Mouse (Mus musculus): ENCODE results near the gene Tnrc6b. TPM values are rescaled to one million over a fixed set of nuclear protein-coding genes. Genes with fewer than 3 reads are reported as not detected.
A peak's percentile ranks its signal among the peaks of the same experiment; 100 is the strongest.
"Not testable (repeated sequence)": the region's sequence is repeated elsewhere in the genome, so short reads cannot be mapped to it uniquely, and the experiment has no call there.

Tnrc6b gene
- polyA plus RNA-seq, 1 experiment, result 40.0 TPM

DNA sequence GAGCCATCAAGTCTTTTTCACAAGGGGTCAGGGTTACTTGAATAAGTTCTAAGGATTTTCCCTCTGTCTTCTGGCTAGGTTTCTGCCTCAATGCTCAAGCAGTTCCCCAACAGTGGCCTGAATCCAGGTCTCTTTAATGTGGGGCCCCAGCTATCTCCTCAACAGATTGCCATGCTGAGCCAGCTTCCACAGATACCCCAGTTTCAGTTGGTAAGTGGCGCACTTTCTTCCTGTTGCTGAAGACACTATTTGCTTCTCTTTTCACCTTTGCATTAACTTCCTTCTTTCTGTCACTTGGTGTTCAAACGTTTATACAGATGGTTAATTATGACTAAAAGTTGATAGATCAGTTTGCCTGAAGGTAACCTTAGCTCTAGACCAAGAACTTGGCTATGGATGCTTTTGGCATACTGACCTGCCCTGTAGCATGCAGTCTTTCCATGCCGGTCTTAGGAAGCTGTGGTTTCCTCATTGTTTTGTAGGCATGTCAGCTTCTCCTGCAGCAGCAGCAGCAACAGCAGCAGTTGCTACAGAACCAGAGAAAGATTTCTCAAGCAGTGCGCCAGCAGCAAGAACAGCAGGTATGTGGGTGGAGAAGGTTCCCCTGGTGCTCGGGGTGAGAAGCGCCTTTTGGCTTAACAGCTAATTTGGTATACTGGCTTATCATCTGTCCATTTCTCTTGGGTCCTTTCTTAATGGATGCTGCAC lies 190.8 kb downstream of the Tnrc6b start:
- Histone ChIP-seq H3K36me3 (ENCODE audit: control insufficient read depth, insufficient read depth, low read length, poor library complexity, severe bottlenecking) (peaks cover 12% of the 10 kb centered on the region), H3K27ac (ENCODE audit: insufficient read depth, low read length) (no peak overlapping the region), H3K4me3 (ENCODE audit: low read depth, low read length) (no peak overlapping the region), H3K4me1 (ENCODE audit: control insufficient read depth, insufficient read depth, low read length) (no peaks in the 10 kb centered on the region), H3K9ac (ENCODE audit: low read depth, poor library complexity, severe bottlenecking) (no peak overlapping the region), H3K9me3 (replicated peaks; ENCODE audit: control insufficient read depth, insufficient read depth, low read length, poor library complexity, severe bottlenecking) (no peaks in the 10 kb centered on the region), H3K27me3 (ENCODE audit: control insufficient read depth, insufficient read depth, low read length, poor library complexity, severe bottlenecking) (no peaks in the 10 kb centered on the region)
- no peak for TF ChIP-seq POLR2A (IDR thresholded peaks at IDR 0.05; ENCODE audit: insufficient read depth, low read length)
- no peak for TF ChIP-seq CTCF (IDR thresholded peaks at IDR 0.05; ENCODE audit: low read depth, low read length)
- TF ChIP-seq EP300 (IDR thresholded peaks at IDR 0.05; ENCODE audit: insufficient read depth, low read depth, low read length), result no peak

DNA sequence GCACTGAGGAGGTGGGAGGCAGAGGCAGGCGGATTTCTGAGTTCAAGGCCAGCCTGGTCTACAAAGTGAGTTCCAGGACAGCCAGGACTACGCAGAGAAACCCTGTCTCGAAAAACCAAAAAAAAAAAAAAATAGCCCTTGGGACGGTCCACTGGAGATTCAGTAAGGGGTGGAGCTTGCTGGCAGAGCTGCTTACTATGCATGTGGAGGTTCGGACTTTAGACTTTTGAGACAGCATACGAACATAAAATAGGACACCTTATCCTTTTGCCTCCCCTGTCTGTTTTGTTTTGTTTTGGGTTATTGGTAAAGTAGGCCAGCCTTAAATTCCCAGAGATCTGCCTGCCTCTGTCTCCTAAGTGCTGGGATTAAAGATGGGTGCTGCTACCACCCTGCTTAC lies 193.7 kb downstream of the Tnrc6b start:
- H3K27me3 ChIP-seq (ENCODE audit: control insufficient read depth, insufficient read depth, low read length, poor library complexity, severe bottlenecking); H3K27ac ChIP-seq (ENCODE audit: insufficient read depth, low read length); H3K9me3 ChIP-seq (replicated peaks; ENCODE audit: control insufficient read depth, insufficient read depth, low read length, poor library complexity, severe bottlenecking); H3K4me3 ChIP-seq (ENCODE audit: low read depth, low read length); H3K9ac ChIP-seq (ENCODE audit: low read depth, poor library complexity, severe bottlenecking); H3K4me1 ChIP-seq (ENCODE audit: control insufficient read depth, insufficient read depth, low read length): not testable (repeated sequence)
- peaks cover 12% of the 10 kb centered on the region for H3K36me3 ChIP-seq (ENCODE audit: control insufficient read depth, insufficient read depth, low read length, poor library complexity, severe bottlenecking)

DNA sequence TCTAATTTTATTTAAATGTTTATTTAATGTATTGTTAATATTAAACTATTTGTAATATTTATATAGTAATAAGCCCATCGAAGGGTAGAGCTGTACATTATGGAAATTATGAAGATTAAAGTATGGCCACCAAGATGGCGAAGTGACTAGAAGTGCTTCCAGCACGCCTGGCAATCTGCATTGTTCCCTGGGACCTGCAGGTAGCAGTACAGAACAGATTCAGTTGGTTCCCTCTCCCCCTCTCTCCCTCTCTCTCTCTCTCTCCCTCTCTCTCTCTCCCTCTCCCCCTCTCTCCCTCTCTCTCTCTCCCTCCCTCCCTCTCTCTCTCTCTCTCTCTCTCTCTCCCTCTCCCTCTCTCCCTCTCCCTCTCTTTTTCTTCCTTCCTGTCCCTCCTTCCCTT lies 199.1 kb downstream of the Tnrc6b start:
- Histone ChIP-seq H3K9me3 (replicated peaks; ENCODE audit: control insufficient read depth, insufficient read depth, low read length, poor library complexity, severe bottlenecking) (no peaks in the 10 kb centered on the region), H3K4me1 (ENCODE audit: control insufficient read depth, insufficient read depth, low read length) (no peaks in the 10 kb centered on the region), H3K27ac (ENCODE audit: insufficient read depth, low read length) (no peak overlapping the region), H3K9ac (ENCODE audit: low read depth, poor library complexity, severe bottlenecking) (no peak overlapping the region), H3K4me3 (ENCODE audit: low read depth, low read length) (no peak overlapping the region), H3K36me3 (ENCODE audit: control insufficient read depth, insufficient read depth, low read length, poor library complexity, severe bottlenecking) (peaks cover 6% of the 10 kb centered on the region), H3K27me3 (ENCODE audit: control insufficient read depth, insufficient read depth, low read length, poor library complexity, severe bottlenecking) (no peaks in the 10 kb centered on the region)
- no peak for TF ChIP-seq CTCF (IDR thresholded peaks at IDR 0.05; ENCODE audit: low read depth, low read length)

DNA sequence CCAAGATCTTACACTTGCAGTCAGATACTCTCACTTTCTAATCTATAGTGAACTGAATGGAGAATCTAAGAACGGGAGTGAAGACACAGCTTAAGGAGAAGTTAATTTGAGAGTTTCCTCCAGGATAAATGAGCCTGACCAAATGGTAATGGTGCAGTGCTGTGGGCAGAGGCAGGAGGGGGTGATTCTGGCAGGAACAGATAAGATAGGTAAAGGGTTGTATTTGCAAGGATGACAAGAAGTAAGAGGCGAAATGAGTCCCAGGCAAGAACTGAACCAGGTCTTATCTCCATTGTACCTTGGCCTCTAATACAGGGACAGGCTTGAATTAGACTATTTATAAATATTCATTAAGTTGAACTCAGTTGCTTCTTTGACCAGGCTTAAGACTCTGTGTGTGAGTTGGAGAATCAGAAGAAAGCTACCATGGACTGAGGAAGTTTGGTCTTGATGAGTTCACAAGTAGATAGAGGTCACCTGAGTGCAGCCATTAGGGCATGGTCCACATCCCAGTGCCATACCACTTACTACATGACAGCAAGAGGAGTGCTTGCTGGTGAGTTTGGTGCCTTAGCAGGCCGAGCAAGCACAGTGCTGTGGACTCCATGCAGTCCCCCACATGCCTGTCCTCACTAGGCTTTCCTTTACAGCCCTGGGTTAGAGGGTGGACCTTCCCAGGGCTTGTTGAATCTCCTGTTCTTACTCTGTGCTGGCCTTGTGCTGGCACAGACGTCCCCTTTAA lies 199.8 kb downstream of the Tnrc6b start:
- Histone ChIP-seq H3K27me3 (ENCODE audit: control insufficient read depth, insufficient read depth, low read length, poor library complexity, severe bottlenecking) (no peaks in the 10 kb centered on the region), H3K27ac (ENCODE audit: insufficient read depth, low read length) (no peak overlapping the region), H3K9ac (ENCODE audit: low read depth, poor library complexity, severe bottlenecking) (no peak overlapping the region), H3K4me1 (ENCODE audit: control insufficient read depth, insufficient read depth, low read length) (no peaks in the 10 kb centered on the region), H3K4me3 (ENCODE audit: low read depth, low read length) (no peak overlapping the region), H3K9me3 (replicated peaks; ENCODE audit: control insufficient read depth, insufficient read depth, low read length, poor library complexity, severe bottlenecking) (no peaks in the 10 kb centered on the region), H3K36me3 (ENCODE audit: control insufficient read depth, insufficient read depth, low read length, poor library complexity, severe bottlenecking) (peaks cover 7% of the 10 kb centered on the region)
- TF ChIP-seq POLR2A (IDR thresholded peaks at IDR 0.05; ENCODE audit: insufficient read depth, low read length) (no peak), EP300 (IDR thresholded peaks at IDR 0.05; ENCODE audit: insufficient read depth, low read depth, low read length) (no peak)

DNA sequence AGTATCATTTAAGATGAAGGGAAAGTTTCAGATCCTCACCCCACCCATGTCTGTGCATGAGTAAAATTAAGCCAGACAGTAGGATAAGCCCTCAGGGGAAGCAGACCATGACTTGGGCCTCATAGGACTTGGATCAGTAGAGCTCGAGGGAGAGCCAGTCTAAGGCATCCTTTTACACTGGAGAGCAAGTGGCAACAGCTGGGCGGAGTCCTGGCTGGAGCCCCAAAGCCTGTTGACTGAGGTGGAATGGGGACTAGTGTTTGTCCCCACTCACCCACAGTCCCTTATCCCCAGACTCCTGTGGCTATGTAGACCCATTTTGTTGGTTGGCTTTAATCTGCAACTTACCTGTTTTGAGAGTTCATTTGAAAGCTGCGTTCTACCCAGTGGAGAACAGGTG lies 201.1 kb downstream of the Tnrc6b start:
- Histone ChIP-seq H3K4me3 (ENCODE audit: low read depth, low read length) (no peak overlapping the region), H3K4me1 (ENCODE audit: control insufficient read depth, insufficient read depth, low read length) (no peaks in the 10 kb centered on the region), H3K9ac (ENCODE audit: low read depth, poor library complexity, severe bottlenecking) (no peak overlapping the region), H3K9me3 (replicated peaks; ENCODE audit: control insufficient read depth, insufficient read depth, low read length, poor library complexity, severe bottlenecking) (no peaks in the 10 kb centered on the region), H3K36me3 (ENCODE audit: control insufficient read depth, insufficient read depth, low read length, poor library complexity, severe bottlenecking) (peaks cover 7% of the 10 kb centered on the region), H3K27me3 (ENCODE audit: control insufficient read depth, insufficient read depth, low read length, poor library complexity, severe bottlenecking) (no peaks in the 10 kb centered on the region), H3K27ac (ENCODE audit: insufficient read depth, low read length) (no peak overlapping the region)
- TF ChIP-seq CTCF (IDR thresholded peaks at IDR 0.05; ENCODE audit: low read depth, low read length) (no peak), EP300 (IDR thresholded peaks at IDR 0.05; ENCODE audit: insufficient read depth, low read depth, low read length) (no peak), POLR2A (IDR thresholded peaks at IDR 0.05; ENCODE audit: insufficient read depth, low read length) (no peak)

DNA sequence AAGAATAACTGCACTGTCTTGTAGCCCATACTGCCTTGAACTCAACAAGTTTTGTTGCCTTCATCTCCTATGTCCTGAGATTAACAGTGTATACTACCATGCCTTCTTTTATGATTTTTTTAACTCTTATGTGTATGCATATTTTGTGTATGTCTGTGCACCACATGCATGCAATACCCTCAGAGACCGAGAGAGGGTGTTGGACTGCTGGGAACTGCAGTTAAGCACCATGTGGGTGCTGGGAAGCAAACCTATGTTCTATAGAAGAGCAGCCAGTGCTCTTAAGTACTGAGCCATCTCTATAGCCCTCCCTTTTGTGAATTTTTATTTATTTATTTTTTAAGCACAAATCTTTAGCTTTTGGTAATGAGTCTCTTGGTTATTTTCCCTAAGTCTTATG lies 202.7 kb downstream of the Tnrc6b start:
- TF ChIP-seq CTCF (IDR thresholded peaks at IDR 0.05; ENCODE audit: low read depth, low read length) (peak; percentile 16), EP300 (IDR thresholded peaks at IDR 0.05; ENCODE audit: insufficient read depth, low read depth, low read length) (no peak), POLR2A (IDR thresholded peaks at IDR 0.05; ENCODE audit: insufficient read depth, low read length) (no peak)
- no peaks in the 10 kb centered on the region for H3K9me3 ChIP-seq (replicated peaks; ENCODE audit: control insufficient read depth, insufficient read depth, low read length, poor library complexity, severe bottlenecking)
- no peak overlapping the region for H3K27ac ChIP-seq (ENCODE audit: insufficient read depth, low read length)
- no peaks in the 10 kb centered on the region for H3K27me3 ChIP-seq (ENCODE audit: control insufficient read depth, insufficient read depth, low read length, poor library complexity, severe bottlenecking)
- no peak overlapping the region for H3K4me3 ChIP-seq (ENCODE audit: low read depth, low read length)
- no peaks in the 10 kb centered on the region for H3K4me1 ChIP-seq (ENCODE audit: control insufficient read depth, insufficient read depth, low read length)
- no peak overlapping the region for H3K9ac ChIP-seq (ENCODE audit: low read depth, poor library complexity, severe bottlenecking)
- peaks cover 13% of the 10 kb centered on the region for H3K36me3 ChIP-seq (ENCODE audit: control insufficient read depth, insufficient read depth, low read length, poor library complexity, severe bottlenecking)

Measured in ES-Bruce4 (cell line).